Mouse (Mus musculus): ENCODE measurements around the gene Erc1. TPM values are rescaled to one million over a fixed set of nuclear protein-coding genes. Genes with fewer than 3 reads are reported as not detected.

The Erc1 gene
- polyA plus RNA-seq, 1 experiment from 2014 or later: 13.9 TPM

GRCm38 (mm10) chr6:119587454-119587853, 260.5 kb downstream of the Erc1 start:
- H3K36me3 ChIP-seq: no peaks in the 10 kb centered on the region
- peaks cover 39% of the 10 kb centered on the region for H3K4me1 ChIP-seq (replicated peaks)
- no peak overlapping the region for H3K4me2 ChIP-seq
- no peak overlapping the region for H3K4me3 ChIP-seq
- no peaks in the 10 kb centered on the region for H3K27me3 ChIP-seq
- ATAC-seq (replicated peaks; ENCODE audit: insufficient number of reproducible peaks, insufficient read depth, low FRiP score, low read depth): no peak
- no peak overlapping the region for H3K27ac ChIP-seq
- H3K9me3 ChIP-seq (replicated peaks): no peaks in the 10 kb centered on the region
- no peak overlapping the region for H3K9ac ChIP-seq

- Histone ChIP-seq H3K9me3 (replicated peaks) (no peaks in the 10 kb centered on the region), H3K27me3 (no peaks in the 10 kb centered on the region), H3K4me1 (replicated peaks) (peaks cover 39% of the 10 kb centered on the region), H3K4me3 (no peak overlapping the region), H3K4me2 (no peak overlapping the region), H3K9ac (no peak overlapping the region), H3K36me3 (no peaks in the 10 kb centered on the region), H3K27ac (peak overlapping the region; percentile 48)
- peak; percentile 59; the same call in 1 of the 2 replicates for ATAC-seq (replicated peaks; ENCODE audit: insufficient number of reproducible peaks, insufficient read depth, low FRiP score, low read depth)
- 56% methylated on average over 5 of the region's 5 CpGs for WGBS
These were observed 262.2 kb downstream of the Erc1 start for GRCm38 (mm10) chr6:119585652-119586375.

DNA sequence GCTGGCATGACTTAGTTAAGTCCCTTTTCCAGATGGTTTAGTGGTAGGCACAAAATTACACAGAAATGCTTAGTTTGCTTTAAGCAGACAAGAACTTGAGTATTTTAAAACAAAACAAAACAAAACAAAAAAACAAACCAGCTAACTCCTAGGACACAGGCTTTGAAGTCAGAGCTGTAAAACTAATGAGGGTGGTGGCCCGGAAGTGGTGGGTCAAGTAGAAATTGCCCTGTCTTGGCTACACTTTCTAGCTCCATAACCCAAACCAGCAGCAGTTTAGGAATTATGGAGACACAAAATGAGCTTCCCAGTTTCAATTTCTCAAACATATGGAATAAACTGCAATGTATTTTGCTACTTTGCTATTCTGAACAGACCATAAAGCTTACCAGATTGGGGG, 263.9 kb downstream of the Erc1 start:
- no peak for ATAC-seq (replicated peaks; ENCODE audit: insufficient number of reproducible peaks, insufficient read depth, low FRiP score, low read depth)
- peaks cover 30% of the 10 kb centered on the region for H3K4me1 ChIP-seq (replicated peaks)
- H3K4me2 ChIP-seq: no peak overlapping the region
- no peaks in the 10 kb centered on the region for H3K9me3 ChIP-seq (replicated peaks)
- H3K27ac ChIP-seq: no peak overlapping the region
- WGBS: 78% methylated on average over 1 of the region's 1 CpGs
- no peaks in the 10 kb centered on the region for H3K27me3 ChIP-seq
- no peak overlapping the region for H3K4me3 ChIP-seq
- no peak overlapping the region for H3K9ac ChIP-seq
- H3K36me3 ChIP-seq: no peaks in the 10 kb centered on the region

- H3K9ac ChIP-seq: no peak overlapping the region
- H3K36me3 ChIP-seq: no peaks in the 10 kb centered on the region
- no peak overlapping the region for H3K4me2 ChIP-seq
- no peak overlapping the region for H3K4me3 ChIP-seq
- H3K27me3 ChIP-seq: no peaks in the 10 kb centered on the region
- WGBS: 74% methylated on average over 5 of the region's 5 CpGs
- no peak overlapping the region for H3K27ac ChIP-seq
- H3K9me3 ChIP-seq (replicated peaks): no peaks in the 10 kb centered on the region
- ATAC-seq (replicated peaks; ENCODE audit: insufficient number of reproducible peaks, insufficient read depth, low FRiP score, low read depth): no peak
- H3K4me1 ChIP-seq (replicated peaks): peaks cover 25% of the 10 kb centered on the region
These were observed 264.8 kb downstream of the Erc1 start for GRCm38 (mm10) chr6:119583165-119583564.

- no peak overlapping the region for H3K9ac ChIP-seq
- ATAC-seq (replicated peaks; ENCODE audit: insufficient number of reproducible peaks, insufficient read depth, low FRiP score, low read depth): no peak
- no peak overlapping the region for H3K4me3 ChIP-seq
- H3K36me3 ChIP-seq: peaks cover 17% of the 10 kb centered on the region; the same call in 1 of the 2 replicates
- no peaks in the 10 kb centered on the region for H3K27me3 ChIP-seq
- WGBS: 92% methylated on average over 4 of the region's 4 CpGs
- H3K4me1 ChIP-seq (replicated peaks): peaks cover 17% of the 10 kb centered on the region
- no peak overlapping the region for H3K27ac ChIP-seq
- no peaks in the 10 kb centered on the region for H3K9me3 ChIP-seq (replicated peaks)
- H3K4me2 ChIP-seq: no peak overlapping the region
These were observed 271.3 kb downstream of the Erc1 start for GRCm38 (mm10) chr6:119576706-119577105.

DNA sequence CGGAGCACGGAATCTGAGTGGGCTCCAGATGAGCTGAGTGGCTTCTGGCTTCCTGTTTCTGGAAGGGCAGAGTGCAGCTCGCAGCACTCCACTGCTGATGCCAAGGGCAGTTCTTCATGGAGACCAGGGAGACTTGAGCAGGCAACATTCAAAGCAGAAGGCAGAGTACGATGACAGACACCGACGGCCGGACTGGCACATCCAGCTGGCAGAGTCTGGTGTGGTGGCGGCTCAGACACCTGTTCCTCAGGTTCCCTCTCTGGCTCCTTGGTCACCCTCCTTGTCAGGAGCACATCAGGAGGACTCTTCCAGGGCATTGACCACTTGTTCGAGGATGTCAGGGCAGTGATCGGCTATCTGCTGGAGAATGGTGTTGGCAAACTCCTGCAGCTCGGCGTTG, 272.6 kb downstream of the Erc1 start:
- ATAC-seq (replicated peaks; ENCODE audit: insufficient number of reproducible peaks, insufficient read depth, low FRiP score, low read depth): no peak
- Histone ChIP-seq H3K9me3 (replicated peaks) (no peaks in the 10 kb centered on the region), H3K27me3 (no peaks in the 10 kb centered on the region), H3K4me3 (no peak overlapping the region), H3K4me1 (replicated peaks) (peaks cover 25% of the 10 kb centered on the region), H3K9ac (no peak overlapping the region), H3K27ac (no peak overlapping the region), H3K36me3 (peaks cover 17% of the 10 kb centered on the region; the same call in 1 of the 2 replicates), H3K4me2 (no peak overlapping the region)
- 91% methylated on average over 12 of the region's 12 CpGs for WGBS

DNA sequence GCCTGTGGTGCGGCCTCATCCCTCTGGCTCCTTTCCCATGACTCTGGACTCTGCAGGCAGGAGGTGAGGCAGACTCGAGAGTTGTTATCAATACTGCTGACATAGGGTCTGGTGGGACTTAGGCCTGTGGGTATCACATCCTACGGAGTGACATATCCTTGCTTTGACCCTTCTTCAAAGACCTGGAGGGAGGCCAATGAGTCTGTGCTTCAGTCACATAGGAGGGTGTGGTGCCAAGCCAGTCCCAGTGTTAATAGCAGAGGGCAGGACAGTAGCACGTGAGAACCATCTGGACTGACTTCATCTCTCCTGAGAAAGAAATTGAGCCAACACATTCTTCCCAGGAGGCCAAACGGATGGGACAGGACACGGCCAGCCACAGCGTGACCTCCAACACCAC, 275.7 kb downstream of the Erc1 start:
- 34% methylated on average over 7 of the region's 7 CpGs for WGBS
- Histone ChIP-seq H3K9ac (no peak overlapping the region), H3K36me3 (peaks cover 13% of the 10 kb centered on the region; the same call in 1 of the 2 replicates), H3K4me1 (replicated peaks) (peaks cover 25% of the 10 kb centered on the region), H3K4me3 (no peak overlapping the region), H3K27ac (peak overlapping the region; percentile 80), H3K4me2 (no peak overlapping the region), H3K27me3 (no peaks in the 10 kb centered on the region), H3K9me3 (replicated peaks) (no peaks in the 10 kb centered on the region)
- ATAC-seq (replicated peaks; ENCODE audit: insufficient number of reproducible peaks, insufficient read depth, low FRiP score, low read depth): peak; percentile 89

- Histone ChIP-seq H3K9ac (no peak overlapping the region), H3K4me1 (replicated peaks) (peaks cover 25% of the 10 kb centered on the region), H3K4me2 (no peak overlapping the region), H3K27ac (no peak overlapping the region), H3K36me3 (peaks cover 13% of the 10 kb centered on the region; the same call in 1 of the 2 replicates), H3K9me3 (replicated peaks) (no peaks in the 10 kb centered on the region), H3K27me3 (no peaks in the 10 kb centered on the region), H3K4me3 (no peak overlapping the region)
- WGBS: 81% methylated on average over 4 of the region's 4 CpGs
- ATAC-seq (replicated peaks; ENCODE audit: insufficient number of reproducible peaks, insufficient read depth, low FRiP score, low read depth): no peak
These were observed 277.2 kb downstream of the Erc1 start for GRCm38 (mm10) chr6:119570797-119571196.

DNA sequence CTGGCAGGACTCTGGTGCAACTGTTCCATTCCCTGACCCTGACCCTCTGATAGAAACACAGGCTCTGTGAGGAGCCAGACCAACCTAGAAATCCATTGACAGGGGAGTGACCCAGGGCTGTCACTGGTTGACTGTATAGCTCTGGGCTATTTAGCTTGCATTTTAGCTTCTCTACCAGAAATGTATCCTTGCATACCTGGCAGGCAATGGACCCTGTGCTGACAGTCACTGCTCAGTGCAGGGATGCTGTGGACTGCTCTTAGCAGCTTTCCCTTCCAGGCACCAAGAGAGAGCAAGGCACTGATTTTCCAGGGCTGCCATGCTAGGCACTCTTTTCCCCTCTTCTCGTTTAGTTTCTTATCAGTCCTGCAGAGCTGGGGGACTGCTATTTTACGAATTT, 279.6 kb downstream of the Erc1 start:
- H3K27ac ChIP-seq: no peak overlapping the region
- no peak for ATAC-seq (replicated peaks; ENCODE audit: insufficient number of reproducible peaks, insufficient read depth, low FRiP score, low read depth)
- H3K4me2 ChIP-seq: no peak overlapping the region
- no peak overlapping the region for H3K9ac ChIP-seq
- H3K4me3 ChIP-seq: no peak overlapping the region
- 39% methylated on average over 2 of the region's 2 CpGs for WGBS
- H3K4me1 ChIP-seq (replicated peaks): peaks cover 26% of the 10 kb centered on the region
- H3K9me3 ChIP-seq (replicated peaks): no peaks in the 10 kb centered on the region
- no peaks in the 10 kb centered on the region for H3K27me3 ChIP-seq
- no peaks in the 10 kb centered on the region for H3K36me3 ChIP-seq

GRCm38 (mm10) chr6:119565451-119566379, 282.3 kb downstream of the Erc1 start:
- Histone ChIP-seq H3K9ac (no peak overlapping the region), H3K4me1 (replicated peaks) (0 out of 2 replicates have a peak, but pooled peaks cover 3% of the 10 kb centered on the region), H3K36me3 (no peaks in the 10 kb centered on the region), H3K9me3 (replicated peaks) (no peaks in the 10 kb centered on the region), H3K27me3 (no peaks in the 10 kb centered on the region), H3K4me3 (no peak overlapping the region), H3K27ac (no peak overlapping the region), H3K4me2 (no peak overlapping the region)
- WGBS: 72% methylated on average over 23 of the region's 23 CpGs
- no peak; the same call in 1 of the 2 replicates for ATAC-seq (replicated peaks; ENCODE audit: insufficient number of reproducible peaks, insufficient read depth, low FRiP score, low read depth)

DNA sequence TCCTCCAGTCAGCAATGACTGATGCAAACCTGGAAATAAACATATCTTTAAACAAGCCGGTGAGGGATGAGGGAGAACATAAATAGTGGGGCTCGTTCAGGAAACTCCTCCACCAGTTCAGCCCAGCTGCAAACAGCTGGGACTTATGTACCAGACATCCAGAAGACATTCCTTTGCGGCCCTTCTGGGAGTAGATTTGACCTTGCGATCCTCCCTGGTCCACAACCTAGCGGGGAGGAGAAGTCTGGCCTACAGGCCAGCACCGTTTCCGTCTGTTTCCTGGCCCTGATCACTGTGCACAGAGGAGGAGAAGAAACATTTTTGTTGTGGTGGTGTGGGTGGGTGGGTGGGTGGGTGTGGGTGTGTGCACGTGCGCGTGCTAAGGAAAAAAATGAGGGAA, 285.4 kb downstream of the Erc1 start:
- 56% methylated on average over 10 of the region's 10 CpGs for WGBS
- peaks cover 8% of the 10 kb centered on the region; the same call in 1 of the 2 replicates for H3K4me1 ChIP-seq (replicated peaks)
- no peak overlapping the region for H3K4me3 ChIP-seq
- no peak overlapping the region for H3K27ac ChIP-seq
- H3K36me3 ChIP-seq: no peaks in the 10 kb centered on the region
- no peak overlapping the region for H3K4me2 ChIP-seq
- no peak for ATAC-seq (replicated peaks; ENCODE audit: insufficient number of reproducible peaks, insufficient read depth, low FRiP score, low read depth)
- H3K9ac ChIP-seq: no peak overlapping the region
- H3K9me3 ChIP-seq (replicated peaks): no peaks in the 10 kb centered on the region
- no peaks in the 10 kb centered on the region for H3K27me3 ChIP-seq
